Mouse (Mus musculus) intestine, embryonic 15.5 days (tissue): ENCODE measurements at regions not wholly inside any gene's neighbourhood (a gene's known extent, or its start where the extent isn't known, plus 50 kb on each side); places are given as distances from the start of the nearest gene placed in this dataset.

ENCODE experiments used
- ATAC-seq: fragments of 200-750 bp; cut with Nextera tagmentation; 2 replicates; pipeline ENCODE4 v1.8.0; 2017; ENCODE audit warnings: moderate TSS enrichment, moderate library complexity
- H3K27ac ChIP-seq: fragments of 300-500 bp; sonication (generic); 2 replicates; pipeline ENCODE4 v1.5.1; 2015; ENCODE audit warnings: mild to moderate bottlenecking, inconsistent platforms
- H3K27me3 ChIP-seq: fragments of 300-500 bp; sonication (generic); replicated peaks from 2 replicates; pipeline ENCODE4 v1.6.1; 2015; ENCODE audit warnings: inconsistent platforms
- H3K36me3 ChIP-seq: fragments of 300-500 bp; sonication (generic); 2 replicates; pipeline ENCODE4 v1.6.1; 2015; ENCODE audit warnings: inconsistent platforms
- H3K4me1 ChIP-seq: fragments of 300-500 bp; sonication (generic); replicated peaks from 2 replicates; pipeline ENCODE4 v1.6.1; 2015; ENCODE audit warnings: inconsistent platforms
- H3K4me2 ChIP-seq: fragments of 300-500 bp; sonication (generic); replicated peaks from 2 replicates; pipeline ENCODE4 v1.6.1; 2015; ENCODE audit warnings: mild to moderate bottlenecking, inconsistent platforms
- H3K4me3 ChIP-seq: fragments of 300-500 bp; sonication (generic); replicated peaks from 2 replicates; pipeline ENCODE4 v1.5.1; 2015; ENCODE audit warnings: inconsistent platforms
- H3K9ac ChIP-seq: fragments of 300-500 bp; sonication (generic); 2 replicates; pipeline ENCODE4 v1.6.1; 2015; ENCODE audit warnings: inconsistent platforms
- H3K9me3 ChIP-seq: fragments of 300-500 bp; sonication (generic); 2 replicates; pipeline ENCODE4 v1.6.1; 2016; ENCODE audit warnings: inconsistent platforms
- WGBS: fragments of 180-500 bp; shearing (Covaris S2); methylation state at CpG from one replicate; pipeline ENCODE4 v1.1.7; 2015; 5-methylcytosine and 5-hydroxymethylcytosine counted together

DNA sequence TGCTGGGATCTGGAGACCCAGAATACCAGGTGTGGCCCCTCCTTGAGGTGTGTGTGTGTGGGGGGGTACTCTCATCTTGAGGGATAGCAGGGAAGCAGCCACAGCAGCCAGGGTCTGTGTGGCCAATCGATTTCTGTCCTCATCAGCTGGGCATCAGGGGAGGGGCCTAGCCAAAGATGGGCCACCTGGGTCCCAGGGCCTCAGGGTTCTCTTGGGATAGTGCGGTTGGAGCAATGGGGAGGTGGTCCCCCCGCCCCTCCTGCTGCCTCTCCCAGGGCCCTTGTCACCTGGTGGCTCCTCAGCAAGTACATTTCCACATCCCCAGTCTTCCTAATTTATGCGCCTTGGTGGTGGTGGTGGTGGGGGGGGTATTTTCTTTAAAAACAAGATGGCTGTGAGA lies 55.4 kb downstream of the Uncx start:
- H3K27me3 ChIP-seq = peaks cover 64% of the 10 kb centered on the region
- H3K36me3 ChIP-seq = no peaks in the 10 kb centered on the region
- H3K4me1 ChIP-seq = peaks cover 18% of the 10 kb centered on the region
- H3K9me3 ChIP-seq = no peaks in the 10 kb centered on the region
- no peak overlapping the region for H3K9ac ChIP-seq
- 18% methylated on average over 4 of the region's 4 CpGs for WGBS
- peak overlapping the region; percentile 17; the same call in 1 of the 2 replicates for H3K27ac ChIP-seq
- 0 out of 2 replicates have a peak, but pooled peaks have one; percentile 14 for ATAC-seq
- peak overlapping the region; percentile 57 for H3K4me2 ChIP-seq
- H3K4me3 ChIP-seq = no peak overlapping the region

DNA sequence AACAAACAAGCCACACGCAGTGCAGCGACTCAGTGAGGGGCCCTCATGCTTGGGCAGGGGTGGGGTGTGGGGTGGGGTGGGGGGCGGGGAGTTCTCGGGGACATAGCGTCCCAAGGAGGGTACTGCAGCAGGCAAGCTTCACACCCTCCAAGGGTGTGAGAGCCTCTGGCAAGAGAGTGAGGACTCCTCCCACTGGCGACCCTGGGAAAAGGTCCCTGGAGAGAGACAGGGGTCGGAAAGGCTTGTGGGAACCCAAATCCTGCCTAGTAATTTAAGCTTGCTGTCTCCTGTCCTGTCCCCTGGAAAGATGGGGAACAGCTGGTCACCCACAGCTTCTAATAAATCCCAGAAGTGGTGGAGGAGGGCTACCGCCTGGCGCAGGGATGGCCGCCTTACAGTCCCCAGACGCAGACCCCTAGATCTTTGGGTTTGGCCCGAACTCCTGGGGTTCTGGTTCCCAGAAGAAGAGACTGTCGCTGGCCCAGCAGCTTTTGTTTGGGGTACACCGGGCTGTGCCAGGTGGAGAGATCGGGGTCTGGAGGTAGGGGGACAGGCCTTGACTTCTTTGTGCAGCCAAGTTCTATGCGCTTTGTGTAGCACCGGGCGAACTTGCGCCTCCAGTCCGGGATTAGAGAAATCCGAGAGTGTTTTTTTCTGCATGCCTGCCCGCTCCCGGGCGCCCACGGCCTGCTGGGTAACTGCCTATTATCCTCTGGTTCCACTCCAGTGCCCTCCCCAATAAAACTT lies 56.1 kb downstream of the Uncx start:
- under 1% methylated on average over 25 of the region's 25 CpGs for WGBS
- 0 out of 2 replicates have a peak overlapping the region, but pooled peaks have one; percentile 17 for H3K9ac ChIP-seq
- 0 out of 2 replicates have a peak overlapping the region, but pooled peaks have one; percentile 32 for H3K27ac ChIP-seq

DNA sequence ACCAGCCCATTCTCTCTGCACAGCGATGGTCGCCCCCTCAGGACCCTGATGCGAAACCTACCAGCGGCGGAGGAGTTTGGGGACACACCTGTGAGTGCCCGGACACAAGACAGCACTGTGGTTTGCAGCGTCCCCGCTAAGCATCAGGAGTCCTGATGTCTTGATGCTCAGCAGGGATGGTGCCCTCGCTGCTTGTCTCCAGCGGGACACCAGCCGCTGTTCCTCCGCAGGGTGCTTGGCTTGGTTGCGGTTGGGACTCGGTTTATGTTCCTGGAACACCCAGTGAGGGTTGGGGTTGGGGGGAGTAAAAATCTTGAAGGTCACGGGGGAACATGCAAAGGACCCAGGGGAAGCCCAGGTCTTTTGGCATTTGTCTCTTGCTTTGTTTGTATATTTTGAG lies 56.9 kb downstream of the Uncx start:
- WGBS = 8% methylated on average over 15 of the region's 15 CpGs
- Histone ChIP-seq H3K4me1 (peaks cover 18% of the 10 kb centered on the region), H3K4me3 (no peak overlapping the region), H3K4me2 (peak overlapping the region; percentile 57), H3K27me3 (peaks cover 56% of the 10 kb centered on the region), H3K9me3 (no peaks in the 10 kb centered on the region), H3K9ac (no peak overlapping the region), H3K27ac (no peak overlapping the region), H3K36me3 (no peaks in the 10 kb centered on the region)
- ATAC-seq = no peak

More for the DNA sequence above, 56.1 kb downstream of the Uncx start:
- peak overlapping the region; percentile 16; the same call in 1 of the 2 replicates for H3K4me3 ChIP-seq
- H3K9me3 ChIP-seq = no peaks in the 10 kb centered on the region
- no peaks in the 10 kb centered on the region for H3K36me3 ChIP-seq
- H3K27me3 ChIP-seq = peaks cover 63% of the 10 kb centered on the region
- peaks cover 18% of the 10 kb centered on the region for H3K4me1 ChIP-seq
- H3K4me2 ChIP-seq = peak overlapping the region; percentile 57
- peak; percentile 73 for ATAC-seq

DNA sequence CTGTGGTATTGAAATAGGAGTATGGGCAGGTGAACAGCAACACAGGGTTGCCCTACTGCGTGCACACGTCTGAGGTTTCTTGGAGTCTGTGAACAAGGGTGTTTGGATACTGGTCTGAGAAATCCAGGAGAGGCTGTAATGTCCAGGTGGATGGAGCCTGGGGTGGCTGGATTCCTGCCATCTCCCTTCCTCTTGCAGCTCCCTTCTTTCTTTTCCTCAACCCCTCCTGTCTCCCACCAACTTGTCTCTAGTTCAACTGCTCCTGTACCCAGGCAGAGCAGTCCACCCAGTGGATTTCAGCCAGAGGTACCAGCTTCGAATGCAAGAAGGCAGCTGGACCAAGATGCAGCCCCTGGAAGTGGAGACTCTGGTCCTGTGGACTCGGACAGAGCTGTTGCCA lies 59.6 kb downstream of the Uncx start:
- ATAC-seq = no peak
- Histone ChIP-seq H3K27ac (no peak overlapping the region), H3K36me3 (no peaks in the 10 kb centered on the region), H3K9me3 (no peaks in the 10 kb centered on the region), H3K27me3 (peaks cover 51% of the 10 kb centered on the region), H3K9ac (no peak overlapping the region), H3K4me2 (no peak overlapping the region), H3K4me1 (peaks cover 18% of the 10 kb centered on the region), H3K4me3 (no peak overlapping the region)
- 78% methylated on average over 4 of the region's 4 CpGs for WGBS

DNA sequence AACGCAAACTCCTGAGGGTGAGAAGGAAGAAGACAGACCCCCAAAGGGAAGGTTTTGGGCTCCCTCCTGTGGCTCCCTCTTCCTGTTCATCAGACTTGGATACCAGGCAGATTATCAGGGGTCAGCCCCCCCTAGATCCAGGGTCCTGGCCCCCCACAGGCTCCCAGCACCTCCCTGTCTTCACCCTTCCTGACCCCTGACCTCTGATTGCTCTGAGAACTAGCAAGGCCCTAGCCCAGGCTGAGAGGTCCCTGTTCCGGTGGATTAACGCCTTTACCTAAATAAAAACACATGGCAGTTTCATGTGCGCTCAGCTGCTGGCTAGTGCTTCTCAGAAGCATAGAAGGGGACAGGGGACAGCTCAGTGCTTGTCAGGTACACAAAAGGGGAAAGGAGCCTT lies 60.2 kb downstream of the Uncx start:
- Histone ChIP-seq H3K4me2 (no peak overlapping the region), H3K4me3 (no peak overlapping the region), H3K9me3 (no peaks in the 10 kb centered on the region), H3K4me1 (peaks cover 15% of the 10 kb centered on the region), H3K27ac (no peak overlapping the region), H3K36me3 (no peaks in the 10 kb centered on the region), H3K27me3 (peaks cover 46% of the 10 kb centered on the region), H3K9ac (no peak overlapping the region)
- ATAC-seq = no peak
- 35% methylated on average over 4 of the region's 4 CpGs for WGBS

DNA sequence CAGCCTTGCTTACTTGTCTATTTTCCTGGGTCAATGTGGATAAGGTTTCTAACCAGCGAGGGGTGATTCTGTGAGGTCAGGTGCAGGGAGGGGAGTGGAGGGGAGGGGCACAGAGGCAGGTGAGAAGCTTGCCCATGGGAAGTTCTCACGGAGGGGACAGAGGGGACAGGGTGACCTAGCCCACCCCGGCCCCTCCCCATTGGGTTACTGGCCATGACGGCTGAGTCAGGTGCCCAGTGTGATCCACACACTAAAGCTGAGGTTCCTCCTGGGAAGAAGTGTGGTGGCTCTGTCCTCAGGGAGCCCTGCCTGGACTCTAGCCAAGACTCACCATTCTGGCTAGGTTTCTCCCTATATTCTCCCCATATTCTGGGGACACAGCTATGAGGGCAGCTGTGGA lies 61.0 kb downstream of the Uncx start:
- Histone ChIP-seq H3K9me3 (no peaks in the 10 kb centered on the region), H3K27ac (no peak overlapping the region), H3K4me1 (peaks cover 7% of the 10 kb centered on the region), H3K4me2 (no peak overlapping the region), H3K27me3 (peaks cover 38% of the 10 kb centered on the region), H3K9ac (no peak overlapping the region), H3K4me3 (no peak overlapping the region), H3K36me3 (no peaks in the 10 kb centered on the region)
- 49% methylated on average over 4 of the region's 4 CpGs for WGBS
- ATAC-seq = no peak

DNA sequence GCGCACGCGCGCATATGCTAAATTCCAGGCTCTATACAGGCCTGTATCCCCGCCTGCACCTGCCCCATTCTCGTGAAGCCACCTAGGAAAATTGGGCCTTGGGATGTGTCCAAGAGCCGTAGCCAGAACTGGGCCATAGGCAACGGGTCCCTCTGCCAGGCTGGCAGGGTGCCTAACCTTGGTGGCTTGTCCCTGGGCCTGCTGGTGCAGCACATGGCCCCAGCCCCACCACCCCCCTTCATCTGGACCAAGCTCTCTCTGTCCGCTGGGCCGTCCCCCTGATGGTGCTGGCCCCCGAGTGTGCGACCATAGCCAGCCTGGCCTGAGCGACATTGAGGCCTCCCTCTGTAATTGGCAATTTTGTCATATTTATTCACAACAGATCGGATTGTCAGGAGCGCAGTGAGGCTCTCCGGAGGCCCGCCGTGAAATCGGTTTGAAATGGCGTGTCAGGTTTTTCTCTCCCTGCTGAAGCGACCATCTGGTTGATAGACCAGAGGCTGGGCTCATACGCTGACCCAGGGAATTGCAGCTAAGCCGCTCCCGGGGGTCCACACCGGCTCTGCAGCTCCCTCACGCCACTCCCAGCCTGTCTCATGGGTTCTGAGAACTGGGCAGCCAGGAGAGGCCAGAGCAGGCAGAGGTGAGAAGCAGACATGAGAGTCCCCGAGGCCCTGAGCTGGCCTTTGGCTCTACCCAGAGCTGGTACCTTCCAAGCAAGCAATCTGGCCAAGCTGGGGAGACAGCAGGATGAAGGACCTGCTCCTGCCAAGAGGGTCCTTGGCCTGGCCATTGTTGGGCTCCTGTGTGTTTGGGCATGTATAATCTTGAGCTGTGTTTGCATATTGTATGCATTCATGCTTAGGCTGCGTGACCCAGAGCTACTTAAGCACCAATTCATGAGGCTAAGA lies 67.6 kb downstream of the Uncx start:
- Histone ChIP-seq H3K36me3 (no peaks in the 10 kb centered on the region), H3K27ac (no peak overlapping the region), H3K4me2 (no peak overlapping the region), H3K4me3 (no peak overlapping the region), H3K27me3 (peaks cover 5% of the 10 kb centered on the region), H3K4me1 (no peaks in the 10 kb centered on the region), H3K9ac (no peak overlapping the region), H3K9me3 (no peaks in the 10 kb centered on the region)
- 80% methylated on average over 28 of the region's 28 CpGs for WGBS
- no peak for ATAC-seq

DNA sequence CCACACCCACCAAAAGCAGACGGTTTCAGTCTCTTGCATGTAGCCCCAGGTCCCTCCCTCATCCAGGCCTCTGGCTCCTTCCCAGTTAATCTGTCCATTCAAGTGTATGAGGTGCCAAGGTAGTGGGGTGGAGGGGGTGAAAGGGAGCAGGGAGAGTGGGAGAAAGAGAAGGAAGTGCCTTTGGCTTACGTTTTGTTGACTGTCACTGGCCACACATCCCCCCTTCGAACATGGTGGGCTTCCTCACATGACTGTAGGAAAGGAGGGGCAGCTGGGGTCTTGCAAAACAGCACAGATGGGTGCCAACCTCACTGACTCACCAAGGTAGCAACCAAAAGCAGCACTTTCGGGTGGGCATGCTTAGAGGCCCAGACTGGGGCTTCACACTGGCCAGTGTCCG lies 68.9 kb downstream of the Uncx start:
- WGBS = 76% methylated on average over 5 of the region's 5 CpGs
- peaks cover 6% of the 10 kb centered on the region; the same call in 1 of the 2 replicates for H3K27me3 ChIP-seq

DNA sequence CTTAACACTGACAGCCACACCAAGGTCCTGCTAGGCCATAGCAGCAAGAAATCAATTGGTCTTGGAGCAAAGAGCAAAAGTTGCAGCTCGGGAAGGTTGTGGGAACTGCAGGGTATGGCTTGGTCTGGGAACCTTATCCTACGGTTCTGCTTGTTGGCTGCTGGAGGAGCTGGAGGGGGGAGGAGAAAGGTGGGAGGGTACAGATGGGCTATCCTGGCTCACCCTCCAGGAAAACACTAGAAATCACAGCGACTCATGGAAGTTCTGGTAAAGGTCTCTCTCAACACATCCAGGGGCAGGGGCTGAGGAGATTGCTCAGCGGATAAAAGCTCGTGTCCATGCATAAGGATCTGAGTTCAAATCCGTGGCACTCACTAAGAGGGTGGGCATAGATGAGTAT lies 69.4 kb downstream of the Uncx start:
- no peak for ATAC-seq
- H3K4me2 ChIP-seq = no peak overlapping the region
- WGBS = 74% methylated on average over 6 of the region's 6 CpGs

More for the DNA sequence above, 68.9 kb downstream of the Uncx start:
- no peaks in the 10 kb centered on the region for H3K36me3 ChIP-seq
- H3K27ac ChIP-seq = no peak overlapping the region
- no peak for ATAC-seq
- no peaks in the 10 kb centered on the region for H3K9me3 ChIP-seq
- no peaks in the 10 kb centered on the region for H3K4me1 ChIP-seq
- H3K9ac ChIP-seq = no peak overlapping the region
- H3K4me3 ChIP-seq = no peak overlapping the region
- no peak overlapping the region for H3K4me2 ChIP-seq

DNA sequence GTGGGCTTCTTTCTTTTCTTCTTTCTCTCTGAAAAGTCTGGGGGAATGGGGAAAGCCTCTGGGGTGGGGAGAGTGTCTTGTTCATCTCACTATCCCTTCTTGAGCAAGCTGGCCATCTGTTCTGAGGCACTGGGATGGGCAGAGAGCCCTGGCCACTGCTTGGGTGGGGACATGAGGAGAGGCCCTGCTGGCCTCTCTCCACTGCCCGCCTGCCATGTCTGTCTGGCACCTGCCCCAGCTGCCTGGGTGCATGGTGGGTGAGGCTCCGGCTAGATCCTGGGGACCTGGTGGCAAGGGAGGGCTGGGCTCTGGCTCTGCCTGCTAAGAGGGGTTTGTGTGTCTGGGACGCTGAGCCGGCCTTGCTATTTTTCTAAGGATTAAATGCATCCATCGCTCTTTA lies 70.3 kb downstream of the Uncx start:
- Histone ChIP-seq H3K9ac (no peak overlapping the region), H3K4me1 (no peaks in the 10 kb centered on the region), H3K9me3 (no peaks in the 10 kb centered on the region), H3K27me3 (peaks cover 12% of the 10 kb centered on the region), H3K36me3 (no peaks in the 10 kb centered on the region), H3K4me2 (no peak overlapping the region), H3K27ac (no peak overlapping the region), H3K4me3 (no peak overlapping the region)
- no peak for ATAC-seq
- 59% methylated on average over 5 of the region's 5 CpGs for WGBS

More for the DNA sequence above, 69.4 kb downstream of the Uncx start:
- Histone ChIP-seq H3K4me3 (no peak overlapping the region), H3K4me1 (no peaks in the 10 kb centered on the region), H3K9me3 (no peaks in the 10 kb centered on the region), H3K9ac (no peak overlapping the region), H3K27ac (no peak overlapping the region), H3K36me3 (no peaks in the 10 kb centered on the region), H3K27me3 (peaks cover 11% of the 10 kb centered on the region; the same call in 1 of the 2 replicates)

DNA sequence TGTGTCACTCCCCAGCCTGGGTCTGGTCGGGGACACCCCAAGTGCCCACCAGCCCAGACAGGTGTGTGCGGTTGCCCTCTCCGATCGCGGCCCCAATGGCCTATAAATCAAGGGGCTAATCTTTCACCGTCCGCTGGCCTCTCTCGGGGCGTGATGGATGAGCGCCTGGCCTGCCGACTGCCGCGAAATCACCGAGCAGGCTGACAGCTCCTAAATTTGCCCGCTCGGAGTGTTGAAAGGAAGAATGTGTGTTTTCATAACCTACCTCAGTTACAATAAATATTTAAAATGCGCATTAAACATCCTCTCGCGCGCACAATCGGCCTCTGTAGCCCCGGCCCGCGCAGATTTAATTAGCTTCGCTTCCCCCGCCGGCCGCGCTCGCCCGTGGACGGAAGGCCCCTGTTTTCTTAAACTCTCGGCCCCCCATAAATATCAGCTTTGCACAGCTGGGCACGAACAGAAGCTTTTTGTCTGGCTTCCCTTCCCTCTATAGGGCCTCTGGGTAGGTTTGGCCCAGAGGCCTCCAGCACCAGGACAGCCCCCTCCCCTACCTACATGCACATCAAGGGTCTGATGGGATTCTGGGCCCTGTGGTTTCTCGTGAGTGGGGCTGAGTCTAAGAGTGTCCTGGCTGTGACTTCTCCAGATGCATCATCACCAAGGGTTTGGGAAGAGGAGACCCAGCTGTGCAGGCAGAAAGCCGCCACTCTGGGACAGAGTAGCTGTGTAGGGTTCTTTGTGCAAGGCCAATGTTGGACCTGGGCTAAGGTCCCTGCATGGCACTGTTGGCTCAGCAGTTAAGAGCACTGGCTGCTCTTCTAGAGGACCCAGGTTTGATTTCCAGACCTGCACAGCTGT lies 76.2 kb downstream of the Uncx start:
- peaks cover 12% of the 10 kb centered on the region for H3K4me1 ChIP-seq
- H3K9ac ChIP-seq = no peak overlapping the region
- no peaks in the 10 kb centered on the region for H3K9me3 ChIP-seq
- peak overlapping the region; percentile 15; the same call in 1 of the 2 replicates for H3K4me2 ChIP-seq
- H3K36me3 ChIP-seq = no peaks in the 10 kb centered on the region
- WGBS = 16% methylated on average over 36 of the region's 36 CpGs
- H3K27me3 ChIP-seq = peaks cover 10% of the 10 kb centered on the region; the same call in 1 of the 2 replicates
- peak; percentile 28; the same call in 1 of the 2 replicates for ATAC-seq
- H3K4me3 ChIP-seq = no peak overlapping the region
- H3K27ac ChIP-seq = no peak overlapping the region
